Mouse (Mus musculus) hindbrain, embryonic 16.5 days (tissue): Measurements from ENCODE around the gene Treh. TPM values are rescaled to one million over a fixed set of nuclear protein-coding genes. Genes with fewer than 3 reads are reported as not detected.
A peak's percentile ranks its signal among the peaks of the same experiment; 100 is the strongest.

ENCODE experiments used
- ATAC-seq: fragments of 200-750 bp; cut with Nextera tagmentation; 2 replicates; pipeline ENCODE4 v1.8.0; 2017; ENCODE audit warnings: moderate TSS enrichment, moderate library complexity
- H3K27ac ChIP-seq: fragments of 300-500 bp; sonication (generic); 2 replicates; pipeline ENCODE4 v1.5.1; 2014; ENCODE audit warnings: low read depth, mild to moderate bottlenecking, control low read depth, low read length, moderate library complexity
- H3K27me3 ChIP-seq: fragments of 300-500 bp; sonication (generic); replicated peaks from 2 replicates; pipeline ENCODE4 v1.6.1; 2014; ENCODE audit warnings: low read length; ENCODE audit not compliant: control insufficient read depth, insufficient read depth
- H3K36me3 ChIP-seq: fragments of 300-500 bp; sonication (generic); 2 replicates; pipeline ENCODE4 v1.6.1; 2014; ENCODE audit warnings: mild to moderate bottlenecking, low read length, moderate library complexity, mixed read lengths; ENCODE audit not compliant: control insufficient read depth, insufficient read depth
- H3K4me1 ChIP-seq: fragments of 300-500 bp; sonication (generic); 2 replicates; pipeline ENCODE4 v1.6.1; 2014; ENCODE audit warnings: low read depth, low read length; ENCODE audit not compliant: control insufficient read depth, insufficient read depth
- H3K4me2 ChIP-seq: fragments of 300-500 bp; sonication (generic); 2 replicates; pipeline ENCODE4 v1.6.1; 2014; ENCODE audit warnings: mild to moderate bottlenecking, low read length, control low read depth, moderate library complexity
- H3K4me3 ChIP-seq: fragments of 300-500 bp; sonication (generic); 2 replicates; pipeline ENCODE4 v1.5.1; 2014; ENCODE audit warnings: mild to moderate bottlenecking, low read length, control low read depth, moderate library complexity
- H3K9ac ChIP-seq: fragments of 300-500 bp; sonication (generic); 2 replicates; pipeline ENCODE4 v1.6.1; 2014; ENCODE audit warnings: low read depth, mild to moderate bottlenecking, control low read depth, low read length, moderate library complexity
- H3K9me3 ChIP-seq: fragments of 300-500 bp; sonication (generic); 2 replicates; pipeline ENCODE4 v1.6.1; 2014; ENCODE audit warnings: mild to moderate bottlenecking, low read length, moderate library complexity; ENCODE audit not compliant: control insufficient read depth
- WGBS: fragments of 180-500 bp; shearing (Covaris S2); extraction: QIAGEN DNeasy Blood & Tissue Kit; methylation state at CpG from one replicate; pipeline ENCODE4 v1.1.7; 2014; 5-methylcytosine and 5-hydroxymethylcytosine counted together
- polyA plus RNA-seq: library from polyadenylated mRNA; unstranded; fragments of >200 nt; fragmentation: Nextera tagmentation; extraction: Ambion mirVana; gene quantifications from 2 replicates; pipeline ENCODE4 v1.2.1, GENCODE M21; 2015

Treh gene
- polyA plus RNA-seq, 1 experiment from 2014 or later, result not detected

- peak; percentile 57 for ATAC-seq
- no peaks in the 10 kb centered on the region for H3K27me3 ChIP-seq
- WGBS, result 6% methylated on average over 23 of the region's 24 CpGs
- 0 out of 2 replicates have a peak overlapping the region, but pooled peaks have one; percentile 12 for H3K27ac ChIP-seq
- H3K4me2 ChIP-seq, result peak overlapping the region; percentile 51
- peak overlapping the region; percentile 51 for H3K9ac ChIP-seq
- peaks cover 16% of the 10 kb centered on the region for H3K4me1 ChIP-seq
- H3K4me3 ChIP-seq, result peak overlapping the region; percentile 33
- no peaks in the 10 kb centered on the region for H3K9me3 ChIP-seq
- peaks cover 28% of the 10 kb centered on the region for H3K36me3 ChIP-seq
These were observed 35.4 kb downstream of the Treh start for GRCm38 (mm10) chr9:44708429-44708765.

- Histone ChIP-seq H3K4me3 (no peak overlapping the region), H3K27me3 (no peaks in the 10 kb centered on the region), H3K27ac (no peak overlapping the region), H3K9me3 (no peaks in the 10 kb centered on the region), H3K4me1 (peaks cover 16% of the 10 kb centered on the region), H3K9ac (no peak overlapping the region), H3K4me2 (peak overlapping the region; percentile 51), H3K36me3 (peaks cover 24% of the 10 kb centered on the region)
- 0 out of 2 replicates have a peak, but pooled peaks have one; percentile 24 for ATAC-seq
- 19% methylated on average over 6 of the region's 6 CpGs for WGBS
These were observed 35.9 kb downstream of the Treh start for GRCm38 (mm10) chr9:44708925-44709324.

- no peak overlapping the region for H3K9ac ChIP-seq
- no peak overlapping the region for H3K4me2 ChIP-seq
- H3K27me3 ChIP-seq, result no peaks in the 10 kb centered on the region
- H3K9me3 ChIP-seq, result no peaks in the 10 kb centered on the region
- H3K36me3 ChIP-seq, result peaks cover 21% of the 10 kb centered on the region
- peaks cover 16% of the 10 kb centered on the region for H3K4me1 ChIP-seq
- H3K27ac ChIP-seq, result no peak overlapping the region
- H3K4me3 ChIP-seq, result no peak overlapping the region
- ATAC-seq, result no peak
- 41% methylated on average over 2 of the region's 2 CpGs for WGBS
These were observed 36.6 kb downstream of the Treh start for GRCm38 (mm10) chr9:44709600-44709999.

- Histone ChIP-seq H3K9ac (no peak overlapping the region), H3K36me3 (peaks cover 24% of the 10 kb centered on the region), H3K27ac (no peak overlapping the region), H3K4me3 (no peak overlapping the region), H3K4me1 (peaks cover 16% of the 10 kb centered on the region), H3K27me3 (no peaks in the 10 kb centered on the region), H3K9me3 (no peaks in the 10 kb centered on the region), H3K4me2 (no peak overlapping the region)
- no peak for ATAC-seq
- 69% methylated on average over 5 of the region's 5 CpGs for WGBS
These were observed 37.2 kb downstream of the Treh start for GRCm38 (mm10) chr9:44710213-44710612.

- Histone ChIP-seq H3K27me3 (no peaks in the 10 kb centered on the region), H3K36me3 (peaks cover 22% of the 10 kb centered on the region), H3K9me3 (no peaks in the 10 kb centered on the region), H3K4me3 (no peak overlapping the region), H3K9ac (no peak overlapping the region), H3K4me2 (no peak overlapping the region), H3K4me1 (peaks cover 16% of the 10 kb centered on the region), H3K27ac (no peak overlapping the region)
- no peak for ATAC-seq
- WGBS, result 67% methylated on average over 17 of the region's 17 CpGs
These were observed 38.6 kb downstream of the Treh start for GRCm38 (mm10) chr9:44711602-44712001.

GRCm38 (mm10) chr9:44713080-44713479, 40.0 kb downstream of the Treh start:
- WGBS, result 90% methylated on average over 6 of the region's 6 CpGs
- H3K4me1 ChIP-seq, result peaks cover 18% of the 10 kb centered on the region
- H3K9ac ChIP-seq, result no peak overlapping the region
- H3K27ac ChIP-seq, result no peak overlapping the region
- peaks cover 22% of the 10 kb centered on the region for H3K36me3 ChIP-seq
- no peak overlapping the region for H3K4me3 ChIP-seq
- no peaks in the 10 kb centered on the region for H3K27me3 ChIP-seq
- ATAC-seq, result no peak
- H3K9me3 ChIP-seq, result no peaks in the 10 kb centered on the region
- H3K4me2 ChIP-seq, result no peak overlapping the region

- Histone ChIP-seq H3K4me3 (no peak overlapping the region), H3K9ac (no peak overlapping the region), H3K36me3 (peaks cover 22% of the 10 kb centered on the region), H3K27ac (no peak overlapping the region), H3K9me3 (no peaks in the 10 kb centered on the region), H3K27me3 (no peaks in the 10 kb centered on the region), H3K4me2 (no peak overlapping the region), H3K4me1 (peaks cover 14% of the 10 kb centered on the region)
- ATAC-seq, result no peak
- 73% methylated on average over 2 of the region's 2 CpGs for WGBS
These were observed 40.5 kb downstream of the Treh start for GRCm38 (mm10) chr9:44713574-44713973.

GRCm38 (mm10) chr9:44715109-44715508, 42.1 kb downstream of the Treh start:
- no peaks in the 10 kb centered on the region for H3K9me3 ChIP-seq
- H3K4me3 ChIP-seq, result no peak overlapping the region
- ATAC-seq, result no peak
- peaks cover 24% of the 10 kb centered on the region for H3K4me1 ChIP-seq
- no peak overlapping the region for H3K4me2 ChIP-seq
- 83% methylated on average over 17 of the region's 17 CpGs for WGBS
- H3K27me3 ChIP-seq, result no peaks in the 10 kb centered on the region
- H3K36me3 ChIP-seq, result peaks cover 22% of the 10 kb centered on the region
- no peak overlapping the region for H3K9ac ChIP-seq
- H3K27ac ChIP-seq, result no peak overlapping the region

- H3K27ac ChIP-seq, result no peak overlapping the region
- 93% methylated on average over 29 of the region's 29 CpGs for WGBS
- H3K36me3 ChIP-seq, result peaks cover 19% of the 10 kb centered on the region
- peaks cover 29% of the 10 kb centered on the region for H3K4me1 ChIP-seq
- no peaks in the 10 kb centered on the region for H3K27me3 ChIP-seq
- H3K4me2 ChIP-seq, result no peak overlapping the region
- no peak overlapping the region for H3K9ac ChIP-seq
- no peak for ATAC-seq
- H3K9me3 ChIP-seq, result no peaks in the 10 kb centered on the region
- H3K4me3 ChIP-seq, result no peak overlapping the region
These were observed 42.8 kb downstream of the Treh start for GRCm38 (mm10) chr9:44715705-44716362.
